Mouse (Mus musculus): ENCODE measurements around the gene Armc12. TPM values are rescaled to one million over a fixed set of nuclear protein-coding genes. Genes with fewer than 3 reads are reported as not detected.
A peak's percentile ranks its signal among the peaks of the same experiment; 100 is the strongest.

Gene Armc12
- polyA plus RNA-seq, 1 experiment from 2014 or later: not detected

DNA sequence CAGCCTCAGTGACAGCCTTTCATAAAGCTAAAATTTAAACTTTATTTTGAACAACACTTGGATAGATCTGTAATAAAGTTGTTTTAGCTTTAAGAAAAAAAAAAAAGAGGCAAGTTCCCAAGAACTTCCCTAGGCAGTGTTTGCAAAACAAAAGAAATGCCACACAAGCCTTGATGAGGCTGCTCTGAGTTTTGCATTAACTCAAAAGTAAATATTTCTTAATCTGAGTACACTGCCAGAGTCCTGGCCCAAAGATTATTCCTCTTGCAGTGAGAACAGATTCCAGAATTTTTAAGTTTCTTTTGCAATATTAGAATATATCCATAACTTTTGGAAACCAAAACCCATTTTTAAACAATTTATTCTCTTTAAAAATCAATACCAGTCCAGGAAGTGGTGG is 34.6 kb downstream of the Armc12 start:
- Histone ChIP-seq H3K36me3 (no peaks in the 10 kb centered on the region), H3K9me3 (no peaks in the 10 kb centered on the region), H3K4me2 (no peak overlapping the region), H3K27ac (no peak overlapping the region), H3K4me3 (replicated peaks) (no peak overlapping the region), H3K27me3 (no peaks in the 10 kb centered on the region), H3K9ac (replicated peaks) (no peak overlapping the region), H3K4me1 (replicated peaks) (peaks cover 14% of the 10 kb centered on the region)
- ATAC-seq (ENCODE audit: insufficient number of reproducible peaks, insufficient read depth, low FRiP score, low TSS enrichment, low read depth): no peak

DNA sequence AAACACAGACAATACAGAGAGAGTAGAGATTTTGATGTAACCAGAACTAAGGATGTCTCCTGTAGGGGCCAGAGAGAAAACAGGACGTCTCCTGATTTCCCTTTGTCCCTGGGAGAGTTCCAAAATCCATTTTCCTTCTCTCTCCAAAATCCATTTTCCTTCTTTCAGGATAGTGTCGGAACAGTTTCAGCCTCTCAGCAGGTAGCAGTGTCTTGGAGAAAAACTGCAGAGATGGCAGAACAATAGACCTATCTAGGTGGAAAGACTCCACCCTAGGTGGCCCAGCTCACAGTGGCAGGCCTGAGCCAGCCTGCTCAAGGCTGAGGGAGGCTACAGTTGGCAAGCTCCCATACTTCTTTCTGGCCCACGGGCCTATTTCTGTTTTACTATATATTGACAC is 36.9 kb downstream of the Armc12 start:
- H3K36me3 ChIP-seq: no peaks in the 10 kb centered on the region
- WGBS: 59% methylated on average over 3 of the region's 3 CpGs
- no peak for ATAC-seq (ENCODE audit: insufficient number of reproducible peaks, insufficient read depth, low FRiP score, low TSS enrichment, low read depth)

DNA sequence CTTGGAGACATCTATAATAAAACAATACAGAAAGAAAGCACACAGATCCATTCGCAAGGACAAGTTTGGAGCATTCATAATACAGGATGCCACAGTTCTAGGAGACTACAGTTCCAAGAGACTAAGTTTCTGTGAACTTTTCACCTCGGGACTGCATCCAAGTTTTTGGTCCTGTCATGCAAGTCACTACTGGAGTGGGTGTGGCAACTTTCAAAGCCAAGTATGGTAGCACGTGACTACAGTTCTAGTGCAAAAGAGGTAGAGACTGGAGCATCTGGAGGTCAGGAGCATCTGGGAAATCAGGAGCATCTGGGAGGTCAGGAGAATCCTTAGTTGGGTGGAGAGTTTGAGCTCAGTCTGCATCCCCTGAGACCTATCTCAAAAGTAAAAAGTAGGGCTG is 41.3 kb downstream of the Armc12 start:
- no peak for ATAC-seq (ENCODE audit: insufficient number of reproducible peaks, insufficient read depth, low FRiP score, low TSS enrichment, low read depth)
- H3K9ac ChIP-seq (replicated peaks): no peak overlapping the region
- H3K27ac ChIP-seq: no peak overlapping the region
- H3K36me3 ChIP-seq: no peaks in the 10 kb centered on the region
- no peak overlapping the region for H3K4me2 ChIP-seq
- peaks cover 20% of the 10 kb centered on the region for H3K27me3 ChIP-seq
- peaks cover 5% of the 10 kb centered on the region; the same call in 1 of the 2 replicates for H3K4me1 ChIP-seq (replicated peaks)
- H3K9me3 ChIP-seq: no peaks in the 10 kb centered on the region
- H3K4me3 ChIP-seq (replicated peaks): no peak overlapping the region
- 85% methylated on average over 3 of the region's 3 CpGs for WGBS

More for the DNA sequence above, 36.9 kb downstream of the Armc12 start:
- Histone ChIP-seq H3K9me3 (no peaks in the 10 kb centered on the region), H3K4me2 (no peak overlapping the region), H3K4me3 (replicated peaks) (no peak overlapping the region), H3K27ac (no peak overlapping the region), H3K27me3 (no peaks in the 10 kb centered on the region), H3K4me1 (replicated peaks) (no peaks in the 10 kb centered on the region), H3K9ac (replicated peaks) (no peak overlapping the region)

DNA sequence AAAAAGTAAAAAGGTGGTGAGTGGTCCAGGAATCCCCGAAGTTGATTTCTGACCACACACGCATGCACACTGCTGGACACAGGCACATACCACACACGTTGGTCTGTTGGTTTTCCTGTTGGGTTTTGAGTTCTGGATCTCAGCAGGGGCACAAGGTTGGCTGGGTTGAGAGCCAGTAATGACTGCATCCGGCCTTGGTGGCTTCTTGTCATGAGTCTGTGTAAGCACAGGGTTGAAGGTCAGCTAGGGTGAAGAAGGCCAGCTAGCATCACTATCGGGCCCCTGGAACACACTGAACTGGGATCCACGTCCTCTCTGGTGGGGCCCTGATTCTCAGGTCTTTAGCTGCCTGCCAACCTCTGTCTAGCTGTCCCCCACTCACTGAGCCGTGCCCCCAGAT is 41.9 kb downstream of the Armc12 start:
- no peak overlapping the region; the same call in 1 of the 2 replicates for H3K27ac ChIP-seq
- H3K4me3 ChIP-seq (replicated peaks): no peak overlapping the region
- H3K4me2 ChIP-seq: no peak overlapping the region
- ATAC-seq (ENCODE audit: insufficient number of reproducible peaks, insufficient read depth, low FRiP score, low TSS enrichment, low read depth): no peak
- H3K9ac ChIP-seq (replicated peaks): no peak overlapping the region
- no peaks in the 10 kb centered on the region for H3K9me3 ChIP-seq
- 79% methylated on average over 7 of the region's 7 CpGs for WGBS
- no peaks in the 10 kb centered on the region for H3K36me3 ChIP-seq
- H3K4me1 ChIP-seq (replicated peaks): peaks cover 5% of the 10 kb centered on the region; the same call in 1 of the 2 replicates
- H3K27me3 ChIP-seq: peaks cover 20% of the 10 kb centered on the region

DNA sequence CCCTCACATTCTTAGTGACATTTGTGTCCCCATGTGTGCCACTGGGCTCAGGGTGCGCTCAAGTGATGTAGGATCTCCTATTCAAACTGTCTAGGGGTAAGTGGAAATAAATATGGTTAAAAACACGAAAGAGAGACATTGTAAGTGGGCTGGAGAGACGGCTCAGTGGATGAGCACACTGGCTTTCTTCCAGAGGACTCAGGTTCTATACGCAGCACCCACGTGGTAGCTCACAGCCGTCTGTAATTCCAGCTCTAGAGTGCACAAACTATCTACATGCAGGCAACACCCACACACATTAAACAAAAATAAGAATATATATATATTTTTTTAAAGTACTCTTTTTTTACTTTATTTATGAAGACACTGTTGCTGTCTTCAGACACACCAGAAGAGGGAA is 42.3 kb downstream of the Armc12 start:
- 87% methylated on average over 6 of the region's 6 CpGs for WGBS
- Histone ChIP-seq H3K9me3 (no peaks in the 10 kb centered on the region), H3K9ac (replicated peaks) (no peak overlapping the region), H3K36me3 (no peaks in the 10 kb centered on the region), H3K27me3 (peaks cover 20% of the 10 kb centered on the region), H3K4me1 (replicated peaks) (peaks cover 5% of the 10 kb centered on the region; the same call in 1 of the 2 replicates), H3K4me3 (replicated peaks) (no peak overlapping the region), H3K4me2 (no peak overlapping the region), H3K27ac (no peak overlapping the region; the same call in 1 of the 2 replicates)
- ATAC-seq (ENCODE audit: insufficient number of reproducible peaks, insufficient read depth, low FRiP score, low TSS enrichment, low read depth): no peak

DNA sequence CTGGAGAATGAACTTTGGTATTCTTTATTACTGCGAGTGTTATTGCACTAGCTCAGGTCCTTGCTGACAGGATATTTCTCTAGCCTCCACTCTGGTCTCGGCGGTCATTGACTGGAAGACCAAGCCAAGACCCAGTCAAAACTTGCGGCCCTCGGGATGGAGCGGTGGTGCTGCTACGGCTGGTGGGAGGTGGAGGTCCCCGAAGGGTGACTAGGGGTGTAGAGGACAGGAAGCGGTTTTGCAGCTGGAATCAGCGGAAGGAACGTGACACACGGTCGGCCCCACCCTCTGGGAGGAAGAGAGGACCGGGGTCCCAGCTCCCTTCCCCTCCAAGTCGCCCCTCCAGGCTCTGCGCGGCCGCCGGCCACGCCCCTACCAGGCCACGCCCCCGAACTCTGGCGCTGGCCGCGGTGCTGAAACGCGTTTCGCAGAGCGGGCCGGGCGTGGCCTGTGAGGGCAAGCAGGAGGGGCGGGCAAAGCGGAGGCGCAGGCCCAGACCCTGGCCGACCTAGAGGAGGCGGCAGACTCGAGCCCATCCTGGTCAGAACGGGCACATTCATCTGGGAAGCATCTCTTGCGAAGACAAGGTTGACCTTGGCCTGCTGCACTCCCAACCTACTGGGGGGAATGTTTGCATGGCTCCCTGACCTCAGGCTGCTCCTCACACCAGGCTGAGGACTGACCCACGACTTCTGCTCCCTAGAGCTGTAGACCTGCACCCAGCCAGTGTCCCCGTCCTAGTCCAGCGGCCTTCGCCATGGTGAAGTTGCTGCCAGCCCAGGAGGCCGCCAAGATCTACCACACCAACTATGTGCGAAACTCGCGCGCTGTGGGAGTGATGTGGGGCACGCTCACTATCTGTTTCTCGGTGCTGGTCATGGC is 44.9 kb downstream of the Armc12 start, which contains the start of gene Lhfpl5:
Lhfpl5 (plus strand) TSS at position 398 of the 882 bp plus-strand sequence.
- Histone ChIP-seq H3K4me3 (replicated peaks) (peak within 1 kb of the TSS; percentile 23), H3K27me3 (peaks cover 20% of the 10 kb centered on the region), H3K27ac (no peak within 1 kb of the TSS), H3K9me3 (no peaks in the 10 kb centered on the region), H3K4me2 (peak within 1 kb of the TSS; percentile 52), H3K9ac (replicated peaks) (no peak within 1 kb of the TSS), H3K4me1 (replicated peaks) (peaks cover 5% of the 10 kb centered on the region; the same call in 1 of the 2 replicates), H3K36me3 (no peaks in the 10 kb centered on the region)
- ATAC-seq (ENCODE audit: insufficient number of reproducible peaks, insufficient read depth, low FRiP score, low TSS enrichment, low read depth): peak; percentile 74
- 18% methylated on average over 48 of the region's 50 CpGs for WGBS

DNA sequence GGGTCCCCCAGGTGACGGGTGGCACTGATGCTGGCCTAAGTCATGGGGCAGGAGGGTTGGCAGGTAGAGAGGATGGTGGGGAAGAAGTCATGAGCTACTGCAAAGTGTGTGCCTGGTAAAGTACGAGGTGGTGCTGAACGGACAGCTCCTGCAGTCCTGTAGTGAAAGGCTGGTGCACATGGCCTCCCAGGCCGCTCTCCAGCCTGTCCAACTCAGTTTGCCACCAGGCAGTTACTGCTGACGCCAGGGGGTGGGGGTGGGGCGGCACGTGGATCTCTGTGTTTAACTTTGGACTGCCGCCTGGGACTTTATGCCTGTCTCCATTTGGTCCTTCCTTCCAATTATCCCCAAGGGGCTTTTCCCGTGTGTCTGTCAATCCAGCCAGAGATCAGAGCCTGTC is 49.8 kb downstream of the Armc12 start:
- Histone ChIP-seq H3K4me2 (no peak overlapping the region), H3K9ac (replicated peaks) (no peak overlapping the region), H3K9me3 (no peaks in the 10 kb centered on the region), H3K27ac (no peak overlapping the region), H3K36me3 (no peaks in the 10 kb centered on the region), H3K4me1 (replicated peaks) (peaks cover 5% of the 10 kb centered on the region; the same call in 1 of the 2 replicates), H3K27me3 (peaks cover 5% of the 10 kb centered on the region; the same call in 1 of the 2 replicates), H3K4me3 (replicated peaks) (no peak overlapping the region)
- ATAC-seq (ENCODE audit: insufficient number of reproducible peaks, insufficient read depth, low FRiP score, low TSS enrichment, low read depth): no peak
- WGBS: 4% methylated on average over 9 of the region's 9 CpGs

DNA sequence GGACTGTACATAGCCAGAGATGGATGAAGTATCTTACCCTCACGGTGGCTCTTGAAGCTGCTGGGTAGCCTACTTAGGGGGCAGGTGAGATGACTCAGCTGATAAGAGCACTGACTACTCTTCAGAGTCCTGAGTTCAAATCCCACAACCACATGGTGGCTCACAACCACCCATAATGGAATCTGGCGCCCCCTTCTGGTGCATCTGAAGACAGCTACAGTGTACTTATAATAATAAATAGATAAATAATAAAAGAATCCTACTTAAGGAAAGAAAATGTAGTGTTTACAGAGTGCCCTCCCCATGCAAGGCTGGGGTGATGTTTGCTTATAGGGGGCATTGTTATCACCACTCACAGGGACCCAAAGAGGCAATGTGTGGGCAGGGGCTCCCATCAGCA is 50.5 kb downstream of the Armc12 start:
- WGBS: 51% methylated on average over 2 of the region's 2 CpGs
- no peak for ATAC-seq (ENCODE audit: insufficient number of reproducible peaks, insufficient read depth, low FRiP score, low TSS enrichment, low read depth)
- Histone ChIP-seq H3K4me1 (replicated peaks) (no peaks in the 10 kb centered on the region), H3K36me3 (no peaks in the 10 kb centered on the region), H3K27ac (no peak overlapping the region), H3K4me2 (no peak overlapping the region), H3K4me3 (replicated peaks) (no peak overlapping the region), H3K9ac (replicated peaks) (no peak overlapping the region), H3K27me3 (peaks cover under 1% of the 10 kb centered on the region; the same call in 1 of the 2 replicates), H3K9me3 (no peaks in the 10 kb centered on the region)

DNA sequence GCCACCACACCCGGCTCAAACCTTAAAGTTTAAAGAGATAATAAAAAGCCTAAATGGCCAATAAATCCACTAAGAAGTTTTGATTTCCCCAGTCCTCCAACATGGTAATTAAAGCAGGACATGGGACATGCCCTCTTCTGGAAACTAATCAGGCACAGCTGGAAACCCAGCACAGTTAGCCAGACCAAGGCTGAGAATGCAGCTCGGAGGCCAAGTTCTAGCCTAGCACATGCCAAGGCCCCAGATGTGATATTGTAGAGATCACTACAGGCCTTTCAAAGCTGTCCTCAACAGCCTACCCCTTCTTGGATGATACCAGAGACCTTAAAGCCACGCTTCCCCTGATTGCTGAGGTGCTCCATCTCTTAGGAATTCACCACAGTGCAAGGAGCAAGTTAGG is 55.9 kb downstream of the Armc12 start:
- 48% methylated on average over 3 of the region's 3 CpGs for WGBS
- Histone ChIP-seq H3K4me1 (replicated peaks) (no peaks in the 10 kb centered on the region), H3K4me2 (no peak overlapping the region), H3K36me3 (peaks cover 51% of the 10 kb centered on the region), H3K27me3 (no peaks in the 10 kb centered on the region), H3K9me3 (no peaks in the 10 kb centered on the region), H3K4me3 (replicated peaks) (no peak overlapping the region), H3K9ac (replicated peaks) (no peak overlapping the region), H3K27ac (no peak overlapping the region)
- ATAC-seq (ENCODE audit: insufficient number of reproducible peaks, insufficient read depth, low FRiP score, low TSS enrichment, low read depth): no peak

DNA sequence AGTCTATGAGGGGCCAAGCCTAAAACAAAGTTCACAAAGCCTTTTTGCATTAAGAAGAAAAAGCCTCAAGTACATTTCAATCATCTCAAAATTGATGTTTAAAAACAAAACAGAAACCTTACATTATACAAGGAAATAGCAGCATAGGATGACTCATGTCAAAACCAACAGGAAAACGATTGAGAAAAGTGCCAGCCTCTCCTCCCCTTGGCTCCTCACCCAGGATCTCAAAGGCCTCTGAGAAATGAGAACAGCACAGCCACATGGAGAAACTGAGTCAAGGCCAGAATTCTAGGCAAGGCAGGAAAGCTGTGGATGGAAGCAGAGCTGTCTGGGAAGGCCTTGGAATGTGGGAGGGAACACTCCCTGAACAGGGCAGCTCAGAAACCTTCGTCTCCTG is 58.0 kb downstream of the Armc12 start:
- H3K4me2 ChIP-seq: no peak overlapping the region
- peaks cover 71% of the 10 kb centered on the region for H3K36me3 ChIP-seq
- H3K4me3 ChIP-seq (replicated peaks): no peak overlapping the region
- 78% methylated on average over 2 of the region's 2 CpGs for WGBS
- no peaks in the 10 kb centered on the region for H3K9me3 ChIP-seq
- no peaks in the 10 kb centered on the region for H3K27me3 ChIP-seq
- no peaks in the 10 kb centered on the region for H3K4me1 ChIP-seq (replicated peaks)
- H3K9ac ChIP-seq (replicated peaks): no peak overlapping the region
- ATAC-seq (ENCODE audit: insufficient number of reproducible peaks, insufficient read depth, low FRiP score, low TSS enrichment, low read depth): no peak
- H3K27ac ChIP-seq: no peak overlapping the region

Data from limb, embryonic 12.5 days (tissue).